In the genomic region with DNA sequence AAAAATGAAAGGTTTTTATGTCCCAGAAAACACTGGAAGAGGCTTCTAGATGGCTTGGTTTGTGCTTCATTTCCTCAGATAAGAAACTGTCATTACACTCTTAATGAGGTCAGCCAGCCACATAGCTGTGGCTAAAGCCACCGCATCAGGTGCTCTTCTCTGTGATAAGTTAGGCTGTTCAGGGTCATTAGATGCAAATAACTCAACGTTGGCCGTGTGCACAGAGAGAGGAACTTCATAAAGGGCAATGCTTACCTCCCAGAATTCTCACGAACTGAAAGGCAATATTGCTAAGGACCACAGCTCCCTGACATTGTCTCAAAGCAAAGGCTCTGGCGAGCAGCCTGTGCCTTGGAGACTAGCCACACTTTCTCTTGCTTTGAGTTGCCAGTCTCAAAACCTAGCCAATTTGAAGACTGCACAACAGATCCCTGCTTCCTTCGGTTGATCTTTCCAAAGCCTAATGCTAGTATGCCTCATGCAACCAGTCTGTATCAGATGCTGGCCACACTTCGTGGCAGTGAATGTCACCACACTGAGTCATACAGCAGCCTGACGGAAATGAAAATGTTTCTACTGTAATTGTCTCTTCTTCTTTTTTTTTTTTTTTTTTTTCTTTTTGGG, we compare ENCODE assay signal across 10 mouse cellular contexts.
DNase-seq lines count a peak whose midpoint lies in the region; ATAC-seq lines count a peak whose summit lies in the region.
"Had no signal": no experiment of that assay in that cellular context is flagged by ENCODE, and none has a peak within 500 bp of the region (broad histone marks: within the 10 kb centered on the region; RNA-seq: fewer than 3 reads in every experiment).

No protein-coding gene starts in this region.

- ATAC-seq in hindbrain, embryonic 16.5 days, result peak; percentile 37; the same call in 1 of the 2 replicates
- no peak for ATAC-seq in hindbrain, embryonic 13.5 days (ENCODE audit: low FRiP score)
- peak; percentile 72 for ATAC-seq in common myeloid progenitor, adult 5-6 weeks (replicated peaks; ENCODE audit: low read depth, poor library complexity, severe bottlenecking)
- ATAC-seq in inflammation-experienced regulatory T-cells, adult 6 months, result no peak
- ATAC-seq: midbrain, embryonic 13.5 days had no signal

- no peak overlapping the region for H3K9ac ChIP-seq in hindbrain, embryonic 16.5 days (ENCODE audit: low read depth, low read length)
- no peak overlapping the region for H3K9ac ChIP-seq in hindbrain, embryonic 13.5 days
- H3K9ac ChIP-seq: embryonic facial prominence, embryonic 12.5 days; midbrain, embryonic 13.5 days had no signal

- peaks cover 2% of the 10 kb centered on the region; the same call in 1 of the 2 replicates for H3K4me1 ChIP-seq in hindbrain, embryonic 16.5 days (ENCODE audit: control insufficient read depth, insufficient read depth, low read depth, low read length)
- no peaks in the 10 kb centered on the region; the same call in 1 of the 2 replicates for H3K4me1 ChIP-seq in hindbrain, embryonic 13.5 days (replicated peaks)
- H3K4me1 ChIP-seq: embryonic facial prominence, embryonic 12.5 days had no signal

- no peaks in the 10 kb centered on the region for H3K27me3 ChIP-seq in hindbrain, embryonic 16.5 days (replicated peaks; ENCODE audit: control insufficient read depth, insufficient read depth, low read length)
- 0 out of 2 replicates have a peak, but pooled peaks cover 3% of the 10 kb centered on the region for H3K27me3 ChIP-seq in hindbrain, embryonic 13.5 days
- H3K27me3 ChIP-seq: embryonic facial prominence, embryonic 12.5 days; midbrain, embryonic 13.5 days had no signal

- WGBS in hindbrain, embryonic 16.5 days, result 59% methylated on average over 8 of the region's 8 CpGs
- 72% methylated on average over 8 of the region's 8 CpGs for WGBS in hindbrain, embryonic 13.5 days

- no peak overlapping the region; the same call in 1 of the 2 replicates for H3K4me2 ChIP-seq in hindbrain, embryonic 16.5 days (ENCODE audit: low read length)
- no peak overlapping the region for H3K4me2 ChIP-seq in hindbrain, embryonic 13.5 days
- H3K4me2 ChIP-seq: embryonic facial prominence, embryonic 12.5 days; midbrain, embryonic 13.5 days had no signal

- H3K36me3 ChIP-seq in hindbrain, embryonic 16.5 days (ENCODE audit: control insufficient read depth, insufficient read depth, low read length), result no peaks in the 10 kb centered on the region
- H3K36me3 ChIP-seq in hindbrain, embryonic 13.5 days, result no peaks in the 10 kb centered on the region
- H3K36me3 ChIP-seq: embryonic facial prominence, embryonic 12.5 days; midbrain, embryonic 13.5 days had no signal

- H3K4me3 ChIP-seq in hindbrain, embryonic 16.5 days (ENCODE audit: low read length), result no peak overlapping the region
- H3K4me3 ChIP-seq in hindbrain, embryonic 13.5 days, result no peak overlapping the region
- H3K4me3 ChIP-seq: embryonic facial prominence, embryonic 12.5 days; midbrain, embryonic 13.5 days had no signal

- DNase-seq in adrenal gland, adult 2 months, result peak; percentile 13
- DNase-seq in adrenal gland, adult 8-10 months, result no peak
- peak; percentile 53 for DNase-seq in 3134 (ENCODE audit: extremely low read depth, insufficient read length, low spot score)
- no peak for DNase-seq in lung, postnatal 14 days

- no peaks in the 10 kb centered on the region for H3K9me3 ChIP-seq in hindbrain, embryonic 16.5 days (ENCODE audit: control insufficient read depth, low read length)
- H3K9me3 ChIP-seq in hindbrain, embryonic 13.5 days, result no peaks in the 10 kb centered on the region
- H3K9me3 ChIP-seq: embryonic facial prominence, embryonic 12.5 days; midbrain, embryonic 13.5 days had no signal

- no peak overlapping the region for H3K27ac ChIP-seq in hindbrain, embryonic 16.5 days (ENCODE audit: low read depth, low read length)
- no peak overlapping the region for H3K27ac ChIP-seq in hindbrain, embryonic 13.5 days
- H3K27ac ChIP-seq: embryonic facial prominence, embryonic 12.5 days; midbrain, embryonic 13.5 days had no signal

Comparison
In these comparisons a context has a peak if more than half of its experiments do, and no peak if none do; other contexts are left out.
1. DNase-seq: peak in adrenal gland, adult 2 months (single experiment) and 3134 (single experiment); none in adrenal gland, adult 8-10 months (single experiment) and lung, postnatal 14 days (single experiment).
2. ATAC-seq: peak in hindbrain, embryonic 16.5 days (single experiment) and common myeloid progenitor, adult 5-6 weeks (single experiment); none in hindbrain, embryonic 13.5 days (single experiment) and inflammation-experienced regulatory T-cells, adult 6 months (single experiment).